Mouse (Mus musculus): ENCODE data around the gene Ankmy2. TPM values are rescaled to one million over a fixed set of nuclear protein-coding genes. Genes with fewer than 3 reads are reported as not detected.

The Ankmy2 gene
- polyA plus RNA-seq, 1 experiment from 2014 or later, result 33.3 TPM

DNA sequence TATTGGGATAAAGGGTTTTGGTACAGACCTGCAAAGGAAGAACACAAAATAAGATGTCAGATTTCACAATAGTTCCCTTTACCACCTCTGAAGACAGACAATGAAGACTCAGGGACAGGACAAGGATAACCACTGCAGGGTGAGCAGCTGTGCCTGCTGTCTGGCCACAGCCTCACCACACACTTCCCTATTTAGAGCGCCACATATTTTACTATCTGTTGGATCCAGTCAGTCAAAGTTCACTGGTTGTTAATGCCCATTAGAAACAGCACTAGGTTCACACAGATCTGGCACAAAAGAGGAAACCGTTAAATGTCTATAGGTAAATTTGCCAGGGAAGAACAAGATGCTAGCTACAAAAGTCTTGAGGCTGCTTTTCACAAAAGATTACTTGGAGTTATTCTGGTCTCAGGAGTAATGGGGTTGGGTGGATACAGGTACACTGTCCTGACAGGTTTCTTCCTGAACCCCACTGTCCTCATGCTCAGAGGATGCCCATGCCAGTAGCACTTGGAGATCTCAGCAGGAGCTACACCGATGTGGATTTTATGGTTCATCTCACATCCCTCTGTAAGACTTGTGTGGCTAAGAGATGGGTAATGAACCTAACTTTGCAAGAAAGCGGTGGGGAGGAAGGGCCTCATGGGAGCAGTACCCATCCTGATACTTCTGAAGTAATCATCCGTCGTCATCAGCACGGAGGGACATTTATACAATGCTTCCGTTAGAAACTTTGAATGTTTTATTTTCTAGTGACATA is 57.7 kb downstream of the Ankmy2 start:
- H3K9me3 ChIP-seq (ENCODE audit: control insufficient read depth, low read length), result no peaks in the 10 kb centered on the region
- no peaks in the 10 kb centered on the region for H3K36me3 ChIP-seq (ENCODE audit: control insufficient read depth, insufficient read depth, low read length)
- H3K27ac ChIP-seq (replicated peaks in 1 of 2; ENCODE audit: control insufficient read depth in 1 of 2, insufficient read depth in 1 of 2, low read depth in 2 of 2, low read length in 2 of 2), result no peak overlapping the region
- H3K4me3 ChIP-seq (ENCODE audit: control insufficient read depth in 1 of 2, insufficient read depth in 1 of 2, low read depth in 1 of 2, low read length in 2 of 2), result no peak overlapping the region
- H3K9ac ChIP-seq (ENCODE audit: low read length), result no peak overlapping the region
- no peak for ATAC-seq (ENCODE audit: insufficient number of reproducible peaks, insufficient read depth, low FRiP score, low read depth)
- H3K4me1 ChIP-seq (ENCODE audit: control insufficient read depth in 2 of 2, insufficient read depth in 2 of 2, low read length in 2 of 2), result 0 out of 4 replicates have a peak, but pooled peaks cover 0 to 2% of the 10 kb centered on the region in 2 experiments
- H3K27me3 ChIP-seq (ENCODE audit: control insufficient read depth, insufficient read depth, low read length), result no peaks in the 10 kb centered on the region
- 41% methylated on average over 8 of the region's 8 CpGs for WGBS
- no peak overlapping the region for H3K4me2 ChIP-seq (ENCODE audit: low read length)

DNA sequence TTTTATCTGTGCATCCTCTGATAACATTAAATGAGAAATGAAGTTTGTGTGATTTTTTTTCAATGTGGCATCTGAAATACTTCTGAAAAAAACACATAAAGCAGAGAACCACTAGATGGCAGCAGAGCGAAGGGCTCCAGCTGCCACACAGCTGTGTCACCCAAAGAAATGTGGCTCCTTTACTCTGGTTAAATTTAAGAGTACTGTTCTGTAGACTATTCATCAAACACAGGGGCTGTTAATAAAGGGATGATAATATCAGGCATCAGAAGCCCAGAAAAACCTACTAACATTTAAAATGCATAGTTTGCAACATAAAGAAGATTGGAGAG is 58.2 kb downstream of the Ankmy2 start:
- no peak overlapping the region for H3K9ac ChIP-seq (ENCODE audit: low read length)
- 0% methylated on average over 1 of the region's 1 CpGs for WGBS
- no peak overlapping the region for H3K4me2 ChIP-seq (ENCODE audit: low read length)
- 0 out of 4 replicates have a peak, but pooled peaks cover 0 to 2% of the 10 kb centered on the region in 2 experiments for H3K4me1 ChIP-seq (ENCODE audit: control insufficient read depth in 2 of 2, insufficient read depth in 2 of 2, low read length in 2 of 2)
- no peaks in the 10 kb centered on the region for H3K9me3 ChIP-seq (ENCODE audit: control insufficient read depth, low read length)
- H3K36me3 ChIP-seq (ENCODE audit: control insufficient read depth, insufficient read depth, low read length), result no peaks in the 10 kb centered on the region
- H3K27me3 ChIP-seq (ENCODE audit: control insufficient read depth, insufficient read depth, low read length), result no peaks in the 10 kb centered on the region
- no peak overlapping the region for H3K27ac ChIP-seq (replicated peaks in 1 of 2; ENCODE audit: control insufficient read depth in 1 of 2, insufficient read depth in 1 of 2, low read depth in 2 of 2, low read length in 2 of 2)
- ATAC-seq (ENCODE audit: insufficient number of reproducible peaks, insufficient read depth, low FRiP score, low read depth), result no peak
- no peak overlapping the region for H3K4me3 ChIP-seq (ENCODE audit: control insufficient read depth in 1 of 2, insufficient read depth in 1 of 2, low read depth in 1 of 2, low read length in 2 of 2)

DNA sequence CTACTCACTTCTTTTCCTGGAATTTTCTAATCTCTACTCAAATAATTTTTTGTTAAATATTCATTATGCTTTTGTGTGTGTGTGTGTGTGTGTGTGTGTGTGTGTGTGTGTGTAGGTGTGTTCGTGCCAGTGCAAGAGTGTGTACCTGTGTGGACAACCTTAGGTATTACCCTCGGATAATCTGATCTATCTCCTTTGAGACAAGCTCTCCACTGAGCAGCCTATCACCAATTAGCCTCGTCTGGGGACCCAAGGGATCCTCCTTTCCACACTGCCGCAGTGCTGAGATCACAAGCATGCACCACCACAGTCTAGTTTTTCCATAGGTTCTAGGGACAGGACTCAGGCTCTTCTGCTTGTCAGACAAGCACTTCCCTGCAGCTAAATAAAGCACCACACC is 59.3 kb downstream of the Ankmy2 start:
- no peak for ATAC-seq (ENCODE audit: insufficient number of reproducible peaks, insufficient read depth, low FRiP score, low read depth)
- WGBS, result 48% methylated on average over 4 of the region's 4 CpGs
- Histone ChIP-seq H3K27ac (replicated peaks in 1 of 2; ENCODE audit: control insufficient read depth in 1 of 2, insufficient read depth in 1 of 2, low read depth in 2 of 2, low read length in 2 of 2) (no peak overlapping the region), H3K36me3 (ENCODE audit: control insufficient read depth, insufficient read depth, low read length) (no peaks in the 10 kb centered on the region), H3K4me2 (ENCODE audit: low read length) (peak overlapping the region; percentile 25; the same call in 1 of the 2 replicates), H3K4me1 (ENCODE audit: control insufficient read depth in 2 of 2, insufficient read depth in 2 of 2, low read length in 2 of 2) (0 out of 4 replicates have a peak, but pooled peaks cover 0 to 2% of the 10 kb centered on the region in 2 experiments), H3K4me3 (ENCODE audit: control insufficient read depth in 1 of 2, insufficient read depth in 1 of 2, low read depth in 1 of 2, low read length in 2 of 2) (no peak overlapping the region), H3K9me3 (ENCODE audit: control insufficient read depth, low read length) (no peaks in the 10 kb centered on the region), H3K27me3 (ENCODE audit: control insufficient read depth, insufficient read depth, low read length) (no peaks in the 10 kb centered on the region), H3K9ac (ENCODE audit: low read length) (no peak overlapping the region)

DNA sequence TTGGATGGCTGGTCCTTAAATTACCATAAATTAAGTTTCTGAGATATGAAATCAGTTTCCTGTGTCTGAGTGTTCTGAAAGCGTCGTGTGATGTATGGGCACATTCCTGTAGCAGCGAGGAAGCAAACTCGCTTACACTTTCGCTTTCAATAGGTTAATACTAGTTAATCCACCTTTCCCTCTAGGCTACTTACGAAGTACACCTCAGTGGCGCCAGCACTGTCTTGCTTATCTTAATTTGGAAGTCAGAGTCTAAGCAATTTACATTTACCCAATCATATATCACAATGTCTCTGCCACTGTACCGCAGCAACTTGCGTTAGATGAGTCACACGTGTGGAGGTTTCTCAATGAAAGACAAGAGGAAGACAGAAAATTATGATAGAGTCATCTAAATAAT is 60.0 kb downstream of the Ankmy2 start:
- Histone ChIP-seq H3K4me3 (ENCODE audit: control insufficient read depth in 1 of 2, insufficient read depth in 1 of 2, low read depth in 1 of 2, low read length in 2 of 2) (no peak overlapping the region), H3K4me2 (ENCODE audit: low read length) (peak overlapping the region; percentile 25; the same call in 1 of the 2 replicates), H3K9me3 (ENCODE audit: control insufficient read depth, low read length) (no peaks in the 10 kb centered on the region), H3K36me3 (ENCODE audit: control insufficient read depth, insufficient read depth, low read length) (no peaks in the 10 kb centered on the region), H3K27me3 (ENCODE audit: control insufficient read depth, insufficient read depth, low read length) (no peaks in the 10 kb centered on the region), H3K4me1 (ENCODE audit: control insufficient read depth in 2 of 2, insufficient read depth in 2 of 2, low read length in 2 of 2) (0 out of 4 replicates have a peak, but pooled peaks cover 0 to 2% of the 10 kb centered on the region in 2 experiments), H3K9ac (ENCODE audit: low read length) (no peak overlapping the region), H3K27ac (replicated peaks in 1 of 2; ENCODE audit: control insufficient read depth in 1 of 2, insufficient read depth in 1 of 2, low read depth in 2 of 2, low read length in 2 of 2) (no peak overlapping the region)
- ATAC-seq (ENCODE audit: insufficient number of reproducible peaks, insufficient read depth, low FRiP score, low read depth), result no peak
- WGBS, result 77% methylated on average over 10 of the region's 10 CpGs

DNA sequence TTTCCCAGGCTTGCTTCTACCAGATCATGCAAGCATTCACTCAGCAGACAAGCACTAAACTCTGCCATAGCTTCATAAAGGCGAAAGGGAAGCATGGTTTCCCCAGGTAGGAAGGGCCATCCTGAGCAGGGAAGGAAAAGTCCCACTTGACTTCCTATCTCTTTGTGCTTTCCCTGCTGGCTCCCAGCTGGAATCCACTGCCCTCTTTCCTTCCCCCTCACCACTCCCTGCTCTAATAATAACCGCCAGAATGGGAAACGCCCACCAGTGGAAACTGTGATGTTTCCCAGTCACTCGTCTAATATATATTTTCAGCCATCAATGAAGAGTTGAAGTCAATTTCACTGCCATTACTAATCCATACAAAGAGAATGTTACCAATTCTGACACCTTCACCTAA is 67.5 kb downstream of the Ankmy2 start:
- H3K36me3 ChIP-seq (ENCODE audit: control insufficient read depth, insufficient read depth, low read length), result no peaks in the 10 kb centered on the region
- ATAC-seq (ENCODE audit: insufficient number of reproducible peaks, insufficient read depth, low FRiP score, low read depth), result no peak
- H3K27ac ChIP-seq (replicated peaks in 1 of 2; ENCODE audit: control insufficient read depth in 1 of 2, insufficient read depth in 1 of 2, low read depth in 2 of 2, low read length in 2 of 2), result no peak overlapping the region
- no peaks in the 10 kb centered on the region for H3K27me3 ChIP-seq (ENCODE audit: control insufficient read depth, insufficient read depth, low read length)
- H3K4me3 ChIP-seq (ENCODE audit: control insufficient read depth in 1 of 2, insufficient read depth in 1 of 2, low read depth in 1 of 2, low read length in 2 of 2), result no peak overlapping the region
- H3K4me2 ChIP-seq (ENCODE audit: low read length), result no peak overlapping the region
- H3K9ac ChIP-seq (ENCODE audit: low read length), result no peak overlapping the region
- WGBS, result 21% methylated on average over 4 of the region's 4 CpGs
- H3K4me1 ChIP-seq (ENCODE audit: control insufficient read depth in 2 of 2, insufficient read depth in 2 of 2, low read length in 2 of 2), result peaks cover 3 to 5% of the 10 kb centered on the region in 2 experiments; a peak in 2 of 4 replicates
- H3K9me3 ChIP-seq (ENCODE audit: control insufficient read depth, low read length), result no peaks in the 10 kb centered on the region

DNA sequence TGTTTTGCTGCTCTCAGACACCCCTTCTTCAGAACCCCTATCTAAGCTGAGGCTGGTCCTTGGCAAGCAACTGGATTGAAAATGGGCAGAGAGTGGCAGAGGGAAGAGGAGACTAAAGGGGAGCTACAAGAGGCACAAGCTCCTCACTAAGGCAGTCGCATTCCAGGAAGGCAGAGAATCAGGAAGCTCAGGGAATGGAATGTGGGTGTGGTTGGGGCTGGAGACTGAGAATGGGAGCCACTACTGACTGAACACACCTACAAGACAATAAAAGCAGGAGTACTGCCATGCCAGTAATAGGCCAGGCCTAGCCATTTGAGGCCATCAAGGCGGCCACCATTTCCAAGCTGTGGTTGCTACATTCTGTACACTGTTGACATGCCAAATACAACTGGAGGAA is 74.5 kb downstream of the Ankmy2 start:
- ATAC-seq (ENCODE audit: insufficient number of reproducible peaks, insufficient read depth, low FRiP score, low read depth), result no peak
- Histone ChIP-seq H3K27me3 (ENCODE audit: control insufficient read depth, insufficient read depth, low read length) (no peaks in the 10 kb centered on the region), H3K36me3 (ENCODE audit: control insufficient read depth, insufficient read depth, low read length) (no peaks in the 10 kb centered on the region), H3K9me3 (ENCODE audit: control insufficient read depth, low read length) (no peaks in the 10 kb centered on the region), H3K9ac (ENCODE audit: low read length) (no peak overlapping the region), H3K4me1 (ENCODE audit: control insufficient read depth in 2 of 2, insufficient read depth in 2 of 2, low read length in 2 of 2) (no peaks in the 10 kb centered on the region), H3K4me3 (ENCODE audit: control insufficient read depth in 1 of 2, insufficient read depth in 1 of 2, low read depth in 1 of 2, low read length in 2 of 2) (no peak overlapping the region), H3K27ac (replicated peaks in 1 of 2; ENCODE audit: control insufficient read depth in 1 of 2, insufficient read depth in 1 of 2, low read depth in 2 of 2, low read length in 2 of 2) (no peak overlapping the region), H3K4me2 (ENCODE audit: low read length) (no peak overlapping the region)
- 66% methylated on average over 2 of the region's 2 CpGs for WGBS

DNA sequence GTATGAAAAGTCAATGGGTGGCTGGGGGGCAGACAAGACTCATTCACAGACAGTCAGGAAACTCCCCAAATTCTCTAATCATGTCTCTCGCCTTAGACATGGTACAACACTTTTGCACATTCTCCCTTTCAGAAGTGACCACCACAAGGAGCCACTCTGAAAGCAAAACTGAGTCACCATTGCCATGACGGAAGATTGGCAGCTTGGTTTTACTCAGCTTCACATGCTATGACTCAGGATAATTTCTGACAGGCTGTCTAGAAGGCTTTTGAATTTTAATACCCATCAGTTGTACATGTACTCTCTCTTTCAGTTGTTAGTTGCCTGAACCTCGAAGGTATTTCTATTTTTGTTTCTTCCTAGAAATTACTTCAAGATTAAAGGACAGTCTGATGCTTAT is 84.3 kb downstream of the Ankmy2 start:
- 62% methylated on average over 3 of the region's 3 CpGs for WGBS
- H3K9me3 ChIP-seq (ENCODE audit: control insufficient read depth, low read length), result no peaks in the 10 kb centered on the region
- no peak overlapping the region for H3K27ac ChIP-seq (replicated peaks in 1 of 2; ENCODE audit: control insufficient read depth in 1 of 2, insufficient read depth in 1 of 2, low read depth in 2 of 2, low read length in 2 of 2)
- no peak overlapping the region for H3K4me2 ChIP-seq (ENCODE audit: low read length)
- H3K4me1 ChIP-seq (ENCODE audit: control insufficient read depth in 2 of 2, insufficient read depth in 2 of 2, low read length in 2 of 2), result no peaks in the 10 kb centered on the region
- no peaks in the 10 kb centered on the region for H3K36me3 ChIP-seq (ENCODE audit: control insufficient read depth, insufficient read depth, low read length)
- H3K27me3 ChIP-seq (ENCODE audit: control insufficient read depth, insufficient read depth, low read length), result no peaks in the 10 kb centered on the region
- ATAC-seq (ENCODE audit: insufficient number of reproducible peaks, insufficient read depth, low FRiP score, low read depth), result no peak
- no peak overlapping the region for H3K4me3 ChIP-seq (ENCODE audit: control insufficient read depth in 1 of 2, insufficient read depth in 1 of 2, low read depth in 1 of 2, low read length in 2 of 2)
- H3K9ac ChIP-seq (ENCODE audit: low read length), result no peak overlapping the region

Measured in heart, embryonic 14.5 days (tissue).